Mouse (Mus musculus) lung, adult 2 months (tissue): ENCODE data around the gene Celsr3.

ENCODE experiments used
- CTCF ChIP-seq: fragments of 200-500 bp; IDR thresholded peaks from 2 replicates; pipeline ENCODE4 v1.5.1; 2011; ENCODE audit warnings: mild to moderate bottlenecking, low read length, control low read depth; ENCODE audit not compliant: insufficient read depth
- POLR2A ChIP-seq: fragments of 200-500 bp; IDR thresholded peaks from 2 replicates; pipeline ENCODE4 v1.6.1; 2011; ENCODE audit warnings: low read depth, mild to moderate bottlenecking, control low read depth, low read length, borderline replicate concordance; ENCODE audit errors: extremely low read depth

DNA sequence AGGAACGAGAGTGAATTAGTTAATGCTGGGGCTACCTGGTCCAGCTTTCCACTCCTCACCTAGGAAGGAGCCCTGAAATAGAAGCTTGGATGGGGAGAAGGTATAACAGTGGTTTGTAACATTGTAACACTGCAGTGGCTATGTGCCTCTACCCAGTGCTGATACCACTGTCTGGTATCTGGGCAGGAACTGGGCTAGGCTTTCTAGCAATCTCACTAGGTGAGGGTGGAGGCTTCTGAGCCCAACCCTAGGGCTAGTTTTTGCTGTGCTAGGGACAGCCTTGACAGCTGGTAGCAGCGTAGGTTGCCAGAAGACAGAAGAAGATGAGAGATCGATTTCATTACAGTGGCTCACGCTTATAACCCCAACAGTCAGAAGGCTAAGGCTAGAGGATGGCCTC lies 49.5 kb upstream of the Celsr3 start:
- TF ChIP-seq POLR2A: no peak
- TF ChIP-seq CTCF: no peak
